Mouse (Mus musculus) kidney, adult 10 weeks (tissue): Measurements from ENCODE around the gene Erg. TPM values are rescaled to one million over a fixed set of nuclear protein-coding genes. Genes with fewer than 3 reads are reported as not detected.

Source experiments
- polyA plus RNA-seq: library from polyadenylated mRNA; stranded (reverse); fragments of 350-450 nt; fragmentation: Illumina TruSeq; extraction: RNeasy Lipid Tissue Mini Kit (QIAGEN cat#74804); gene quantifications from one replicate; pipeline ENCODE4 v1.2.3, GENCODE M21; 2014; ENCODE audit warnings: low read depth, low replicate concordance

The Erg gene
- polyA plus RNA-seq: 8.3 TPM

DNA sequence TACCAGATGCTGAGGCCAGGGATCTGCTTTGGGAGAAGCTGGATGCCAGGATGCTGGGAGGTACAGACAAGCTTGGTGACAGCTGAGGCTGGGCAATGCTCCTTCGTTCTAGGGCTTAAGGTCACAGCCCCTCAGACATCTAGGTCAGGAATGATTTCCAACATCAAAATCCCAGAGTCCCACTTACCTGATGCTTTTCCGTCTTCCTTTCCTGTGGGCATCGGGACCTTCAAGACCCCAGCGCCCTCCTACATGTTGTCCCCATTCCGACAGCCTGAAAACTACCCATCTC lies at the start of gene Erg:
Gene Erg, minus strand, starts transcription at position 283 of the 292 bp plus-strand sequence.

Other genes starting within 250 kb of the Erg start
- 30.2 TPM for gene Ets2, start 115.5 kb upstream of the Erg start, polyA plus RNA-seq